Mouse (Mus musculus) embryonic fibroblast, embryonic 13.5 days (primary cell): ENCODE results near the gene 3110082I17Rik.

ENCODE experiments used
- CTCF ChIP-seq: IDR thresholded peaks from 2 replicates; pipeline ENCODE4 v1.5.1; 2011; ENCODE audit warnings: mild to moderate bottlenecking, control low read depth, low read length, moderate library complexity, borderline replicate concordance; ENCODE audit not compliant: insufficient read depth
- POLR2A ChIP-seq: IDR thresholded peaks from 2 replicates; pipeline ENCODE4 v1.6.1; 2011; ENCODE audit warnings: low read depth, mild to moderate bottlenecking, control low read depth, low read length, moderate library complexity

GRCm38 (mm10) chr5:139388694-139389675, 71.3 kb downstream of the 3110082I17Rik start:
- TF ChIP-seq CTCF (no peak), POLR2A (no peak)
